Mouse (Mus musculus) hindbrain, embryonic 10.5 days (tissue): ENCODE measurements around the gene Tnip1. TPM values are rescaled to one million over a fixed set of nuclear protein-coding genes. Genes with fewer than 3 reads are reported as not detected.

Source experiments
- polyA plus RNA-seq: library from polyadenylated mRNA; unstranded; fragments of >200 nt; fragmentation: Nextera tagmentation; extraction: Ambion mirVana; gene quantifications from 2 replicates; pipeline ENCODE4 v1.2.1, GENCODE M21; 2016

The Tnip1 gene
- polyA plus RNA-seq, 1 experiment from 2014 or later: 14.2 TPM

Other genes starting within 250 kb of the Tnip1 start
- 212 and 247 TPM in 2 replicates for gene Cdc42se2, start 175.2 kb downstream of the Tnip1 start, polyA plus RNA-seq
- gene Lyrm7, start 102.0 kb downstream of the Tnip1 start, polyA plus RNA-seq: 3.0 and 5.2 TPM in 2 replicates
- 626 and 627 TPM in 2 replicates for gene Hint1, start 96.5 kb downstream of the Tnip1 start, polyA plus RNA-seq
- gene Gpx3, start 60.5 kb downstream of the Tnip1 start, polyA plus RNA-seq: 108 and 121 TPM in 2 replicates
- gene Anxa6, start 70.5 kb upstream of the Tnip1 start, polyA plus RNA-seq: 61.0 and 68.8 TPM in 2 replicates
- gene Ccdc69, start 115.2 kb upstream of the Tnip1 start, polyA plus RNA-seq: 0.25 and 0.56 TPM in 2 replicates
- 10.7 and 13.0 TPM in 2 replicates for gene Gm2a, start 135.2 kb upstream of the Tnip1 start, polyA plus RNA-seq
- not detected in 2 replicates for gene Slc36a3, start 188.8 kb upstream of the Tnip1 start, polyA plus RNA-seq
- 0.97 and 1.0 TPM in 2 replicates for gene Slc36a2, start 222.2 kb upstream of the Tnip1 start, polyA plus RNA-seq
- 1.6 TPM in 2 replicates for gene Slc36a1, start 241.4 kb upstream of the Tnip1 start, polyA plus RNA-seq